Mouse (Mus musculus) C2C12 (cell line): Measurements from ENCODE around the gene Eps15. TPM values are rescaled to one million over a fixed set of nuclear protein-coding genes. Genes with fewer than 3 reads are reported as not detected.

Experiments
- H3K27me3 ChIP-seq: one replicate; pipeline ENCODE4 v1.6.1; 2011; ENCODE audit not compliant: control insufficient read depth, insufficient read depth, insufficient read length
- H3K36me3 ChIP-seq: one replicate; pipeline ENCODE4 v1.6.1; 2011; ENCODE audit not compliant: control insufficient read depth, insufficient read depth
- H3K4me3 ChIP-seq: one replicate; pipeline ENCODE4 v1.5.1; 2011; ENCODE audit warnings: mild to moderate bottlenecking, control low read depth; ENCODE audit not compliant: poor library complexity, insufficient read depth, severe bottlenecking
- H3K79me2 ChIP-seq: one replicate; pipeline ENCODE4 v1.6.1; 2011; ENCODE audit not compliant: control insufficient read depth, insufficient read depth
- H3K79me3 ChIP-seq: one replicate; pipeline ENCODE4 v1.6.1; 2011; ENCODE audit warnings: low read depth, control low read depth
- H3ac ChIP-seq: one replicate; pipeline ENCODE3; 2011; ENCODE audit warnings: low read depth; ENCODE audit not compliant: control insufficient read depth, insufficient read length
- CEBPB ChIP-seq: IDR thresholded peaks from one replicate; pipeline ENCODE4 v1.6.1; 2011; ENCODE audit warnings: low read depth, mild to moderate bottlenecking, control low read depth, moderate library complexity
- CTCF ChIP-seq: IDR thresholded peaks from one replicate; pipeline ENCODE4 v1.5.1; 2011; ENCODE audit not compliant: control insufficient read depth, insufficient read depth, insufficient read length
- FOSL1 ChIP-seq: IDR thresholded peaks from one replicate; pipeline ENCODE4 v1.8.0; 2011; ENCODE audit warnings: mild to moderate bottlenecking, low read length; ENCODE audit not compliant: poor library complexity, insufficient read depth, severe bottlenecking
- MAX ChIP-seq: IDR thresholded peaks from one replicate; pipeline ENCODE4 v1.6.1; 2011; ENCODE audit warnings: mild to moderate bottlenecking, control low read depth
- MYOD1 ChIP-seq: IDR thresholded peaks from one replicate; pipeline ENCODE4 v1.6.1; 2011; ENCODE audit warnings: low read depth; ENCODE audit not compliant: control insufficient read depth, insufficient read length
- MYOG ChIP-seq: IDR thresholded peaks from one replicate; pipeline ENCODE4 v1.6.1; 2011; ENCODE audit not compliant: control insufficient read depth, insufficient read length; ENCODE audit errors: extremely low read depth
- USF1 ChIP-seq: IDR thresholded peaks from one replicate; pipeline ENCODE4 v1.6.1; 2011; ENCODE audit warnings: low read depth, mild to moderate bottlenecking, control low read depth, moderate library complexity
- polyA plus RNA-seq: library from polyadenylated mRNA; unstranded; fragments of >200 nt; fragmentation: generic; extraction: Trizol; gene quantifications from one replicate; pipeline ENCODE4 v1.2.1, GENCODE M21; 2012; ENCODE audit warnings: missing spikeins

Gene Eps15
- polyA plus RNA-seq, 1 experiment: 13.1 TPM

GRCm38 (mm10) chr4:109241221-109241620, 38.8 kb upstream of the Eps15 start:
- TF ChIP-seq CEBPB (no peak), CTCF (no peak), USF1 (no peak), MYOG (no peak), FOSL1 (no peak), MAX (no peak), MYOD1 (no peak)

GRCm38 (mm10) chr4:109241934-109242333, 38.1 kb upstream of the Eps15 start:
- H3K27me3 ChIP-seq: no peaks in the 10 kb centered on the region
- H3K79me2 ChIP-seq: no peaks in the 10 kb centered on the region
- H3K4me3 ChIP-seq: no peak overlapping the region
- no peaks in the 10 kb centered on the region for H3K79me3 ChIP-seq
- H3K36me3 ChIP-seq: no peaks in the 10 kb centered on the region
- no peak overlapping the region for H3ac ChIP-seq
- TF ChIP-seq CTCF (no peak), FOSL1 (no peak), USF1 (no peak), MYOD1 (no peak), MYOG (no peak), CEBPB (no peak), MAX (no peak)

More at GRCm38 (mm10) chr4:109241221-109241620, 38.8 kb upstream of the Eps15 start:
- Histone ChIP-seq H3ac (no peak overlapping the region), H3K79me3 (no peaks in the 10 kb centered on the region), H3K36me3 (no peaks in the 10 kb centered on the region), H3K27me3 (no peaks in the 10 kb centered on the region), H3K4me3 (no peak overlapping the region), H3K79me2 (no peaks in the 10 kb centered on the region)

GRCm38 (mm10) chr4:109244506-109244905, 35.6 kb upstream of the Eps15 start:
- no peaks in the 10 kb centered on the region for H3K79me3 ChIP-seq
- no peak for TF ChIP-seq MYOD1
- no peak for TF ChIP-seq USF1
- no peak for TF ChIP-seq FOSL1
- no peak for TF ChIP-seq MYOG
- no peak for TF ChIP-seq CEBPB
- TF ChIP-seq MAX: no peak
- no peak for TF ChIP-seq CTCF

DNA sequence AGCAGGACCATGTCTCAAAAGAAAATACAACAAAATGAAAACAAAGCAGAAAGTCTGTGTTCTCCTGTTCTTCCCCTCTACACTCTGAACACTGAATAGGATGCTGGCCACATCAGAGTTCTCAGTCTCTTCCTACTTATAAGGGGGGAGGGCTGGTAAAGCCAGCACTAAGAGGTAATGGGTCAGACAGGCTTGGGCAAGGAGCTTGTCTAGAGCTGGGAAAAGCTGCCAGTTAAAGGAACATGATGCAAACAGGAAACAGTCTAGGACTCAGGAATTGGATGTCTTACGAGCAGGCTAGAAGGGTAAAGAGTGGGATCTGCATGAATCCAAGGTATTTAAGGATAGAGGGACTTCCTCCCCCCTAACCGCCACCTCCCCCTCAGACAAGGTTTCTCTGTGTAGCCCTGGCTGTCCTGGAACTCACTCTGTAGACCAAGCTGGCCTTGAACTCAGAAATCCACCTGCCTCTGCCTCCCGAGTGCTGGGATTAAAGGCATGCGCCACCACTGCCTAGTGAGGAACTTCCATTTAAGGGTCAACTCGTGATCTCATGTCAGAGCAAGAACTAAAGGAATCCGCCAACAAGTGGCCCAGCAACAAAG, 35.0 kb upstream of the Eps15 start:
- no peaks in the 10 kb centered on the region for H3K36me3 ChIP-seq
- H3K27me3 ChIP-seq: no peaks in the 10 kb centered on the region
- no peaks in the 10 kb centered on the region for H3K79me3 ChIP-seq
- no peak overlapping the region for H3ac ChIP-seq
- TF ChIP-seq MAX (no peak), MYOG (no peak), MYOD1 (no peak), USF1 (no peak), FOSL1 (no peak), CTCF (no peak)
- no peak overlapping the region for H3K4me3 ChIP-seq
- no peaks in the 10 kb centered on the region for H3K79me2 ChIP-seq

More at GRCm38 (mm10) chr4:109244506-109244905, 35.6 kb upstream of the Eps15 start:
- no peaks in the 10 kb centered on the region for H3K79me2 ChIP-seq
- no peak overlapping the region for H3ac ChIP-seq
- no peaks in the 10 kb centered on the region for H3K27me3 ChIP-seq
- H3K4me3 ChIP-seq: no peak overlapping the region
- H3K36me3 ChIP-seq: no peaks in the 10 kb centered on the region

GRCm38 (mm10) chr4:109251605-109252004, 28.5 kb upstream of the Eps15 start:
- Histone ChIP-seq H3ac (no peak overlapping the region), H3K79me2 (no peaks in the 10 kb centered on the region), H3K4me3 (no peak overlapping the region), H3K27me3 (no peaks in the 10 kb centered on the region), H3K36me3 (no peaks in the 10 kb centered on the region), H3K79me3 (no peaks in the 10 kb centered on the region)
- TF ChIP-seq CTCF: peak; percentile 58
- TF ChIP-seq MYOG: no peak
- TF ChIP-seq FOSL1: no peak

DNA sequence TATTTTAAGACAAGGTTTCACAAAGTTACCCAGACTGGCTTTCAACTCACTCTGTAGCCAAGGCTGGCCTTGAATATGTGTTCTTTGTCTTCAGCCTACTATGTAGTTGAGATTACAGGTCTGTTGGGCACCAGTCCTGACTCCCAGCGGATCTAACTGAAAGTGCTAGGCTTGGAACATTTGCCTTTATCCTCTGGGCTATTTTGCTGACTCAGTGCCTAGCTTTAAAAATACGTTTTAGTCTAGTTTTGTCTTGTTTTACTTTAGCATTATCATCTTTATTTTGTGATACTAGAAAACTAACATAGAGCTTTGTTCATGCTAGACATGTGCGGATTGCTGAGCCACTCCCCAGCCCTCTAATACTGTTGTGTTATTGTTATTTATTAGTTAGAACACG, 27.9 kb upstream of the Eps15 start:
- H3K36me3 ChIP-seq: no peaks in the 10 kb centered on the region
- no peaks in the 10 kb centered on the region for H3K79me3 ChIP-seq
- no peaks in the 10 kb centered on the region for H3K79me2 ChIP-seq
- no peak overlapping the region for H3K4me3 ChIP-seq
- TF ChIP-seq MYOD1: no peak
- no peak for TF ChIP-seq USF1
- TF ChIP-seq MYOG: no peak
- no peak for TF ChIP-seq FOSL1
- H3K27me3 ChIP-seq: no peaks in the 10 kb centered on the region
- H3ac ChIP-seq: no peak overlapping the region
